Mouse (Mus musculus): Measurements from ENCODE around the gene Agxt.

The Agxt gene

GRCm38 (mm10) chr1:93135036-93135526 is at the start of gene Agxt:
Gene Agxt, plus strand, starts transcription at chr1:93135240.
- no peak for DNase-seq

DNA sequence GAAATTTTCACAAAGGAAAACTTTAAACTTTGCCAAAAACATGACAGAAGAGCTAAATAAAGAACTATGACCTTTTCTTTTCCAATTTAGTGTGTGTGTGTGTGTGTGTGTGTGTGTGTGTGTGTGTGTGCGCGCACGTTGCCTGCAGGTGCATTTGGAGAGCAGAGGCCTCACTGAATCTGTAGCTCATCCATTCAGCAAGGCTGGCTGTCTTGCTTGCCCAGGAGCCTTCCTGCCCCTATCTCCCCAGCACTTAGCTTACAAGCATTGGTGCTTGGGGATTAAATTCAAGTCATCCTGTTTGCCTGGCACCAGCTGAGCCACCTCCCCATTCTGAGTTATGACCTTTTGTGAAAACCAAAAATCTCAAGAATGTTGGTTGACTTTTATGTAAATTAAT is 42.5 kb upstream of the Agxt start:
- DNase-seq, result no peak

- DNase-seq, result no peak
Observed at GRCm38 (mm10) chr1:93098956-93099355, 36.1 kb upstream of the Agxt start.

- DNase-seq, result peak in 1 of 2 experiments; percentile 6
Observed at GRCm38 (mm10) chr1:93100243-93100575, 34.8 kb upstream of the Agxt start.

- DNase-seq, result no peak
Observed at GRCm38 (mm10) chr1:93100576-93101491, 34.2 kb upstream of the Agxt start.

DNA sequence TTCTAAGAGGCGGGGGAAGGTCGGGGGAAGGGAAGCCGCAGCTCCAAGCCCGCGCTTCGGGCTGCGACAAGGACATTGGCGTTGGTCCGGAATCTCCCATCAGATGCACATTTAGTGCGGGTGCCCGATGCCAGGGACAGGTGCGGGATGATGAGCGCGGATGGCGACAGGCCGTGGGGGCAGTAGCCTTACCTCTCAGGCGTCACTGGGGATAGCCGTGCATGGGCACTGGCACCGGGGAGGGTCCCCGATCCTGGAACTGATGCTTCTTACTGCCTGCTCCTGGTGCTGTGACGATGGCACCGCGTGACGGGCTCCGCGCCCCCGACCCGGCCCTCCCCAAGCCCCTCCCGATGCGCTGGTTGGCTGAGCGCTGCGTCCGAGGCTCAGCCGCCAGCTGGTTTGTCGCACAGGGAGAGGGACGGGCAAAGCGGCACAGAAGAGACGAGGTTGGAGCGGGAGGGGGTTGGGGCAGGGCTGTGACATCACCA is 33.4 kb upstream of the Agxt start, which contains the start of gene Kif1a:
TSS of gene Kif1a (minus strand) at position 381 of the 491 bp plus-strand sequence.
- peak in 1 of 2 experiments; percentile 44 for DNase-seq

DNA sequence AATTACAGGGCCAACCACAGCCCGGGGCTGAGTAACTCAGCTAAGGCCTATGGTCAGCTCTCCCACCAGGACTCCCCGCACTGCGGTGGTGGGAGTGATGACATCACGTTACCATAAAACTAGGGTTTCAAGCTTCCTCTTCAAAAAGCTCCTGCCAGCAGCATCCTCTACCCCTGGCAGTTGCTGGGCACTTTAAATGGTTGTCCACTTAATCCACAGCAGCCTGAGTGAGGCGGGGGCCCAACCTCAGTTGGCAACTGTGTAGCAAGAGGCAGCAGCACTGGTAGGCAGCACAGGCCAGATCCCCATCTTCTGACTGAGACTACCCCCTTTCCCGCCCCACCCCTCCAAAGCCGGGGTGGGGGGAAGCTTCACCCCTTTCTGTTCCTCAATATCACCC is 32.3 kb upstream of the Agxt start:
- no peak for DNase-seq

GRCm38 (mm10) chr1:93114713-93115463 is 20.2 kb upstream of the Agxt start:
- DNase-seq, result peak; percentile 65 to 86

DNA sequence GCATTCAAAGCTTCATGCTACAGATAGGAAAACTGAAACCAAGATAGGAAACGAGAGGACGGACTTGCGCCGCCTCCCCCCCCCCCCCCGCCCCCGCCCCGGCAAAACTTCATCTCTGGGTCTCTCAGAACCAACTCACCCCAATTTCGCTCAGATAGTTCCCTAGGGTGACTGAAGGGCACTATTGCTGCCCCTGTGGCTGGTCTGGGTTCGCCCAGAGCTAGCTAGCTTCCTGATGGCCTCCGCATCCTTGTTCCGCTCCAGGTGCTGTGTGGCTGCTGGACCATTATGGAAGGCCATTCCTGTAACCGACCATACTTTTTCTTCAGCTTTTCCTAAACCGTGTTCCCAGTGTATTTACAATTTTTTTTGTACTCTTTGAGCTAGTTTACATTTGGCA is 19.6 kb upstream of the Agxt start:
- no peak for DNase-seq

DNA sequence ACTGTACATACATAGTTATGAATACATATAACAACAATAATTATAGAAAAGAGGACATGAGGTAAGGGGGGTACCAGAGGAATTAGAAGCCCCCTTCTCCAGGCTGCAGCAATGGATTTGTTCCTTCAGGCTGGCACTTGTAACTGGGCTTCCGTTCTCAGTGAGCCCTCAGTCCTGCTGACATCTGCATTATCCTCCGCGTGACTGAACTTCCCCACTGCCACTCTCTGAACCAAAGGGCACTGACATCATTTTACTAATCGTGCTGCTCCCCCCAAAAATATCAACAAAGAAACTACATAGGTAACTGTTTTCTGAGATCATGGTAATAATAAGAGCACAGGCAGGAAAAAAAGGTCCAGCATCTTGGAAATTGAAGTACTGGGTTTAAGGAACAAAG is 16.2 kb upstream of the Agxt start:
- DNase-seq, result peak in 1 of 2 experiments; percentile 11

DNA sequence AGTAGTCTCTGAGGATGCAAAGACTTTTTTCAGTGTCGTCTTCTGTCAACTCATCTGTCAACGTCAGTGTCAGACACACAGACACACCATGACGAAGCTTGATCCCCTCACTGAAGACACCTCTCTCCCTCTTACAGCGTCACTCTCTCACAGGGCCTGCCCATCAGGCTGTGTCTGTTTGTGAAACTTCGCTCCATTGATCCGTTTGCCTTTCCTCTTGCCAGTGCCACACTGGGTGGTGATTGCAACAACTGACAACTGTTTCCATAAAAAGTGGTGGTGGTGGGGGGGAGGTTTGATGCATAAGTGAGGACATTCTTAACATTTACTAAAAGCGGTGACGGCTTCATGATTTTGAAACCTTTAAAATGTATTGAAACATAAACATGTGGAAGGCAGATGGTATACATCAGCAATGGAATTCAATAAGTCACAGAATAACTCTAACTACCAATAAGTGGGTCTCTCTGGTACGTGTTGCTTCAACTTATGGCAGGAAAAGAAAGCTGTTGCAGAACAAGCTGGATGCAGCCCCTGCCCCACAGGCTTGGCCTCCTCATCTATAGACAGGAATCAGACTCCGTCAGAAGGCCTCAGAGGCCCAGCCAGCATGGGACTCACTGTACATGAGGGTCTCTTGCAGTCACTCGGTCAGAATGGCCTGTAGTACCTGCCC is 11.7 kb upstream of the Agxt start:
- no peak for DNase-seq

- no peak for DNase-seq
Observed at GRCm38 (mm10) chr1:93124066-93124465, 11.0 kb upstream of the Agxt start.

DNA sequence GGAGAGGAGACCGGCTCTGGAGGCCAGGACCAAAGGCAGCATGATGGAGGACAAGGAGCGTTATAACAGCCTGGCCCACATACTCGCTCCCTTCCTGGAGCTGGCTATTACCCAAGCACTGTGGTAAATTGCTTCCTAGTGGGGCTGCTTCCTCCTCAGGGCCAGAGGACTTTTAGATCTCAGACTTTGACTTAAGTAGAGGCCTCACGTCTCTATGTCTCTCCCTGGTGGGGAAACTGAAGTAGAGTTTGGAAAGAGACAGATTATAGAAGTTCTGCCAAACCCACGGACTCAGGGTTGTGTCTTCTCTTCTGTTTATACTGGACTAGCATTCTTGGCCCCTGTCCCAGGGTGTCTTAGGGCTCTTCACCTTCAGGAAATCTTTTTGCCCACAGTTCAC is 9.8 kb upstream of the Agxt start:
- no peak for DNase-seq

- DNase-seq, result no peak
Observed at GRCm38 (mm10) chr1:93128209-93128608, 6.8 kb upstream of the Agxt start.

GRCm38 (mm10) chr1:93128710-93129349 is 6.2 kb upstream of the Agxt start:
- peak; percentile 65 to 74 for DNase-seq

DNA sequence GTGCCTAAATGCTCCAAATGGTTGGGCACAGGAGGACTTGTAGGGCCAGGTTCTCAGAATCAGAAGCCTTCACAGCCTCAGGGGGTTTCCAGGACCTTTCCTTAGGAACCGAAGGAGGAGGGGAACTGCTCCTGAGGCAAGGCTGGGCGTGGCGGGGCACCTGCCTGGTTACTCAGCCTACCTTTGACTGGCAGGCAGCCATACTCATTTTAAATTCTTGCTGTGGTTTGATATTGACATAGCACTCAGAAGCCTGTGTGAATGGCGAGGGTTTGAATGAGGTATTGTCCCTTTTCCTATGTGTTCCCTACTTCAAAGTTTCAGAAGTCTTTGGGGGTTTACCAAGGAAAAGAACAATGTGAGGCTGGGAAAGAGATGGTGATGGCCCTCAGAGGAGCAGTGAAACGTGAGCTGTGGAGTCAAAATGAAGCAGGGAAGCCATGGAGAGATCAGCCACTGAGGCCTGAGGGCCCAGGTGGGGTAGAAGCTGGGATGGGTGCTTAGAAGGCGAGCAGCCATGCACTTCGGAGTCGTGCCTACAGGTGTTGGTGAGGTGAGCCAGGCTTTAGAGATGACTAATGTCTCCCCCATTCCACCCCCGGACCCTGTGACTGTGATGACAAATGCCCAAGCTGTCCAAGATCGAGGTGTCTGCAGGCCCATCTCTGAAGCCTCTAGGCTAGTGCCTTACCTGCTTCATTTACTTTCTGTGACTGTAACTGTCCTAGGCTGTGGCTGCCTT is 4.6 kb upstream of the Agxt start:
- peak in 1 of 2 experiments; percentile 22 for DNase-seq

DNA sequence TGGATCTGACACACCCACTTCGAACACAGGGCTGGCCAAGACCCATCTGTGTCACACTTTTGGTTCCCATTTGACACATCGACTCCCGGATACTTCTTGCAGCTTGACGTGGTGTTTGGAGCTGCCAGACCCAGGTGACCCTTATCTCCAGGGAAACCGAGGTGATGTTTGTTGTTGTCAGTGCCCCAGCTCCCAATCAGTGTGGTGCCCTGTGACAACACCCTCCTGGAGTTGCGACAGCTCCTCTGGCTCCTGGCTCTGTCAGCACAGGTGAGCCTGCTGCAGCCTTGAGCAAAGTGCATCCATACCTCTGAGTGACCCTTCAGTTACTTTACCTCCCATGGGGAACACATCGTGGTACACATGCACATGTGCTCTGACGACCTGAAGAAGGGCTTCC is 2.4 kb upstream of the Agxt start:
- DNase-seq, result no peak

DNA sequence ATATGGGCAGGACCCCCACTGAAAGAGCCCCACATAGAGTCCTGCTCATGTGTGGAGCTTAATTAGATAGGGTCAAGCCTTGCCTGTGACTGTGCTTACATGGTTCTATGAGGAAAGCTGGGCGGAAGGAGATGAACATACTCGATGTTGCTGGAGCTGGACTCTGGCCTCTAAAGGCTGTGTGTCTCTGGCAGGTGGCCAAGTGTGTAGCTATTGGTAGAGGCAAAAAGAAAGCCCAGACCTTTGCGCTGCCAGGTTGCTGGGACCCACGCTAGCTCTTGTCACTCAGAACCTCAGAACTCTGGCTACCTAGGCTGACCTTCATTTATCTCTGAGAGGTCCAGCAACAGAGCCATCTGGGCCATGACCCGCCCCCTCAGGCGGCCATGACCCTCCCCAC is 3.5 kb downstream of the Agxt start:
- peak; percentile 88 to 89 for DNase-seq

DNA sequence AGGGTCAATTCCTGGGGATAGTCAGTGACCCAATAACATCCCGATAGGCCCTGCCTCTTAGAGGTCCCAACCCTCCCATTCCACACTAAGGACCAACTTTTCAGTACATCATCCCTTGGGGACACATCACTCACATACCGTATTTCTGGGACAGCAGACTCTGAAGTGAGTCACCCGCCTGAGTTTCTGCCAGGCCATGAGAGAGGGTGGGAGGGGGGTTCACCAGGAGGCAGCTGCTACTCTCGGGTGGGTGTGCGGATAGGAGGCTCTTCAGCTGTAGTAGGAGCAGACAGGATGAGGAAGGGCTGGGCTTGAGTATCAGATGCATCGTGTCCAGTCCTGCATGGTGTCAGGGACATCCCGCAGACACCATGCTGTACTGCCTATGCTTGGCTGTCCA is 4.7 kb downstream of the Agxt start:
- DNase-seq, result no peak

DNA sequence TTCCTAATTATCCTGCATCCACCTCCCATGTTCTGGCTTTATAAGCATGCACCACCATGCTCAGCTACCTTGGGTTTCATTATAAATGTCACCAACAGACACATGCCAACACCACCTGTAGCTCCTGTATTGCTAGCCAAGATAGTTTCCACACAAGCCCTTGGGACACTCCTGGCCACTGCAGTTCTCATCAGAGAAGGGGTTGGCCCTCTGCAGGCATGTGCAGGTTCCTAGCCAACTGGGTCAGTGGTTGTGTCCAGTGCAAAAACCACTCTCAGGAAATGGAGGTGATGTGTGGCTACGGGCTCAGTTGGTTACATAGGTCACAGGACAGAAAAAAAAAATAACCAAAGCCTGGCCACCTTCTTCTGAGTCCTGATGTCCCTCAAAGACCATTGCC is 7.8 kb downstream of the Agxt start:
- no peak for DNase-seq

DNA sequence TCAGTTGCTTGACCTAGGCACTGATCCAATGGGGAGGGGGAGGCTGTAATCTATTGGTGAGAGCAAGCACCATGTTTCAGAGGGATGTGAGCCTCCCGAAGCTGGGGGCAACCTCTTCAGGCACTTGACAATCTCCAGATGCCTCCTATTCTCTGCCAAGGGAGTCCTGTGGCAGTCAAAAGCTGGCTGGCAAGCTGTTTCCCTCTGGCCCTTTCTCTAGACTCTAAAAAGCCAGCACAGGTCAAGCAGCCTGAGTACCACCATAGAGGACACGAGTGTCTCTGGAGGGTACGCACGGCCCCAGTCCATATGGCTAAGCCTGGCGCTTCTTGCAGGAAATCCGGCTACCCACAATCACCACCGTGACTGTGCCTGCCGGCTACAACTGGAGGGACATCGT is 9.1 kb downstream of the Agxt start:
- no peak for DNase-seq

Data from kidney, postnatal 25 days (tissue).